Mouse (Mus musculus) heart, embryonic 14.5 days (tissue): ENCODE data around the gene Agfg2. TPM values are rescaled to one million over a fixed set of nuclear protein-coding genes. Genes with fewer than 3 reads are reported as not detected.
"Not testable (repeated sequence)": the region's sequence is repeated elsewhere in the genome, so short reads cannot be mapped to it uniquely, and the experiment has no call there.

Experiments
- ATAC-seq: fragments of 200-750 bp; cut with Nextera tagmentation; 2 replicates; pipeline ENCODE4 v1.8.0; 2017; ENCODE audit warnings: low read depth, moderate TSS enrichment; ENCODE audit not compliant: insufficient number of reproducible peaks, insufficient read depth, low FRiP score
- H3K27ac ChIP-seq, 2 experiments: fragments of 200-500 bp in 1 of 2; fragments of 300-500 bp in 1 of 2; sonication (generic) in 1 of 2; replicated peaks in 1 of 2; 2 replicates each; pipeline ENCODE4 v1.5.1; 2012 to 2014; ENCODE audit warnings: low read depth in 2 of 2, low read length in 2 of 2, control low read depth in 1 of 2, mild to moderate bottlenecking in 1 of 2, mixed read lengths in 1 of 2; ENCODE audit not compliant: control insufficient read depth in 1 of 2, insufficient read depth in 1 of 2
- H3K27me3 ChIP-seq: fragments of 300-500 bp; sonication (generic); 2 replicates; pipeline ENCODE4 v1.6.1; 2014; ENCODE audit warnings: mild to moderate bottlenecking, low read length, control low read depth; ENCODE audit not compliant: control insufficient read depth, insufficient read depth
- H3K36me3 ChIP-seq: fragments of 300-500 bp; sonication (generic); 2 replicates; pipeline ENCODE4 v1.6.1; 2014; ENCODE audit warnings: mild to moderate bottlenecking, control low read depth, low read length, mixed read lengths; ENCODE audit not compliant: control insufficient read depth, insufficient read depth
- H3K4me1 ChIP-seq, 2 experiments: fragments of 200-500 bp in 1 of 2; fragments of 300-500 bp in 1 of 2; sonication (generic) in 1 of 2; 2 replicates each; pipeline ENCODE4 v1.6.1; 2012 to 2014; ENCODE audit warnings: low read length in 2 of 2, control low read depth in 1 of 2, mixed read lengths in 1 of 2; ENCODE audit not compliant: control insufficient read depth in 2 of 2, insufficient read depth in 2 of 2
- H3K4me2 ChIP-seq: fragments of 300-500 bp; sonication (generic); 2 replicates; pipeline ENCODE4 v1.6.1; 2014; ENCODE audit warnings: mild to moderate bottlenecking, low read length
- H3K4me3 ChIP-seq, 2 experiments: fragments of 200-500 bp in 1 of 2; fragments of 300-500 bp in 1 of 2; sonication (generic) in 1 of 2; 2 replicates each; pipeline ENCODE4 v1.5.1; 2012 to 2014; ENCODE audit warnings: low read length in 2 of 2, mild to moderate bottlenecking in 2 of 2, control low read depth in 1 of 2, low read depth in 1 of 2, moderate library complexity in 1 of 2; ENCODE audit not compliant: control insufficient read depth in 1 of 2, insufficient read depth in 1 of 2
- H3K9ac ChIP-seq: fragments of 300-500 bp; sonication (generic); 2 replicates; pipeline ENCODE4 v1.6.1; 2014; ENCODE audit warnings: mild to moderate bottlenecking, low read length
- H3K9me3 ChIP-seq: fragments of 300-500 bp; sonication (generic); 2 replicates; pipeline ENCODE4 v1.6.1; 2016; ENCODE audit warnings: low read length, control low read depth; ENCODE audit not compliant: control insufficient read depth
- WGBS: fragments of 180-500 bp; shearing (Covaris S2); extraction: QIAGEN DNeasy Blood & Tissue Kit; methylation state at CpG from one replicate; pipeline ENCODE4 v1.1.7; 2014; 5-methylcytosine and 5-hydroxymethylcytosine counted together
- polyA plus RNA-seq: library from polyadenylated mRNA; unstranded; fragments of >200 nt; fragmentation: Nextera tagmentation; extraction: Ambion mirVana; gene quantifications from 2 replicates; pipeline ENCODE4 v1.2.1, GENCODE M21; 2014

Agfg2 gene
- polyA plus RNA-seq: 10.7 and 12.1 TPM in 2 replicates

DNA sequence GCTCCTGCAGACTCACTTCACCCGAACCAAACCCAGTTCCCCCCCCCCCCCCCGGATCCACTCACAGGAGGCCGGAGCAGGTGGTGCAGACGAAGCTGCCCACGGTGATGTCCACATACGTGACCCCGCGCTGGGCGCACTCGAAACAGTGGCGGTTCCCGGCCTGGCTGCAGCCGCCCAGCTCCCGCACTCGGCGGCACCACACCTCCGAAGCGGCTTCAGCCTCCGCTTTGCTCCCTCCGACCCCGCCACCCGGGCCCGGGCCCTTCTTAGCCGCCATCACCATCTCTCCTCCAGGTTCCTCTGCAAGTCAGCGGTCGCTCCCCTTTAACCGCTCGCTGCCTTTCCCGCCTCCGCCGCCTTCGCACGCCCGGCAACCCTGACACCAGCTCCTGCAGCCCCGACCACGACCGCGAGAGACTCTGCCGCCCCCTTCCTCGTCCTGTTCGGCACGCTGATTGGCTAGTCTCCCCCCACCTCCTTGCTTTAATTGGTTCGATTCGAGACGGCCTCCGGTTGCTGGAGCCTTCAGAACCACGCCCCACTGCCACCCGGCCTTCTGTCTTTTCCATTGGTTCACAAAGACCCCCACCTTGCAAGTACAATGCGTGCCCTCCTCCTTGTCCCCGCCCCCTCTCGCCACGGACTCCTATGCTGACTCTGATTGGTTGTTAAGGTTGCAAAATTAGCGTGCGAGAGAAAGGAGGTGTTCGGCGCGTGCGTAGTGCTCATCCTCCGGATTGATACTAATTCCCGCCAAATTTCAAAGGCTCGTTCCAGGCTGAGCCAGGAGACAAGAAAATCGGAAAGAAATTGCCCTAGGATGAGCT, at the start of gene Agfg2:
TSS of gene Agfg2 (minus strand) at position 433 of the 830 bp plus-strand sequence.
- Histone ChIP-seq H3K9ac (peak within 1 kb of the TSS; percentile 77), H3K27me3 (no peaks in the 10 kb centered on the region), H3K4me1 (peaks cover 4 to 11% of the 10 kb centered on the region in 2 experiments), H3K4me3 (peak within 1 kb of the TSS; percentile 71 to 76), H3K27ac (peak within 1 kb of the TSS; percentile 19 to 70; a peak in 3 of 4 replicates), H3K9me3 (no peaks in the 10 kb centered on the region), H3K36me3 (no peaks in the 10 kb centered on the region), H3K4me2 (peak within 1 kb of the TSS; percentile 95)
- peak; percentile 98 for ATAC-seq
- WGBS: under 1% methylated on average over 62 of the region's 62 CpGs

DNA sequence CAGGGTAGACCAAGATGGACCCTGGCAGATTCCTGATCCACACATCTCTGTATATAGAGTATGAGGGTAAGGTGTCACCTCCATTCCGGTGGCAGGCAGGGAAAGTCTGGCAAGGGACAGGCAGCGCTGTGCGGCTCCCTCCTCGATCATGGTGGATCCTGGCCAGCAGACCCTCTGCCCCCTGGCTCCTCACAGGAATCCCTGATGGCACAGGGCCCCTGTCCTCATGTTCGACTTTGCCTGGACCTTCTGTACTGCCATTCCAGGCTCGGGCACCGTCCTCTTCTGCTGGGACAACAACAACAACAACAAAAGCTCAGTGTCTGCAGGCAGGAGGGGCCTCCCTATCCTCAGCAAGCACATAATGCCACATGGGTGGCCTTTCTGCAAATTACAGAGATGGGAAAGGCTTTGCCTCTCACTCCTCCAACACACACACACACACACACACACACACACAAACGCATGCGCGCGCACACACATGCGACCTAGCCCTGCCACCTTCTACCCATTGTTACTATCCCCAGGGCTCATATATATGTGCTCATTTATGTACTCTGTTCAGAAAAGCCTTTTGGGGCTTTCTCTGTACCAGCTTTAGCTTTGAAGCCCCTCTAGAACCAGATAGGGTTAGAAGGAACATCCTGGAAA, 49.2 kb upstream of the Agfg2 start:
- WGBS: 91% methylated on average over 12 of the region's 12 CpGs
- ATAC-seq: no peak
- Histone ChIP-seq H3K9ac (no peak overlapping the region), H3K27me3 (no peaks in the 10 kb centered on the region), H3K4me2 (no peak overlapping the region), H3K9me3 (no peaks in the 10 kb centered on the region), H3K27ac (no peak overlapping the region), H3K4me1 (no peaks in the 10 kb centered on the region; a peak in 1 of 4 replicates), H3K36me3 (peaks cover 15% of the 10 kb centered on the region), H3K4me3 (no peak overlapping the region)

DNA sequence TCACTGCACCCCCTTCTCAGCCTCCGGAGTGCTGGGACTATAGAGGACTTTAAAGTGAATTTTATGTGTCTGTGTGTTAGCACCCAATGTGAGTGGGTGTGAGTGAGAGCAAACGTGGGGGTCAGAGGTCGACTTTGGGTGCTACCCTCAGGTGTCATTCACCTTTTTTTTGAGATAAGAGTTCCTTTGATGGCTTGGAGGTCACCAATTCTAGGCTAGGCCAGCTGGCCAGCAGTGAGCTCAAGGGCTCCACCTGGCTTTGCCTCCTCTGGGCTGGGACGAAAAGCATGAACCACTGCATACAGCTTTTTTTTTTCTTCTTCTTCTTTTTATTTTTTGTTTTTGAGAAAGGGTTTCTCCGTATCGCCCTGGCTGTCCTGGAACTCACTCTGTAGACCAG, 42.2 kb upstream of the Agfg2 start:
- no peak overlapping the region for H3K4me2 ChIP-seq
- H3K27ac ChIP-seq: no peak overlapping the region
- no peaks in the 10 kb centered on the region for H3K9me3 ChIP-seq
- no peaks in the 10 kb centered on the region for H3K36me3 ChIP-seq
- WGBS: 60% methylated on average over 6 of the region's 6 CpGs
- H3K27me3 ChIP-seq: no peaks in the 10 kb centered on the region
- H3K4me3 ChIP-seq: no peak overlapping the region
- no peak overlapping the region for H3K9ac ChIP-seq
- H3K4me1 ChIP-seq: no peaks in the 10 kb centered on the region
- no peak for ATAC-seq

DNA sequence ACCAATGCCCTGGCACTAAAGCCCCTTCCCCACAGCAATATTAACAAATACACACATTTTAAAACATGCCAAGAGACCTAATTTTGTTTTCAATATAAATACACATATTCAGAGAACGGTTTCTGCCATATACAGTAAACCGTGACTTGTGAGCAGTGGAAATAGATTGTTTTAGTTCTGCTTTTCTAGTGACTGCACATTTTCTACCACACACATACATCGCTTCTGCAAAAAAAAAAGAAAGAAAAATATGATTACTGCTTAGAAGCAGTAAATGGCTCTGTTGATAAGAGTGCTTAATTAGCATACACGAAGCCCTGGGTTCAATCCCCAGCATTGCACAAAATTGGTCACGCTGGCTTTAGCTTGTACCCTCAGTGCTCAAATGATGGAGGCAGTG, 39.3 kb upstream of the Agfg2 start:
- WGBS: 80% methylated on average over 5 of the region's 5 CpGs
- H3K4me1 ChIP-seq: peaks cover 7 to 12% of the 10 kb centered on the region in 2 experiments
- H3K36me3 ChIP-seq: no peaks in the 10 kb centered on the region
- H3K9ac ChIP-seq: no peak overlapping the region
- no peak overlapping the region for H3K4me2 ChIP-seq
- H3K9me3 ChIP-seq: no peaks in the 10 kb centered on the region
- H3K27ac ChIP-seq: no peak overlapping the region
- H3K4me3 ChIP-seq: no peak overlapping the region
- no peaks in the 10 kb centered on the region for H3K27me3 ChIP-seq
- ATAC-seq: no peak

DNA sequence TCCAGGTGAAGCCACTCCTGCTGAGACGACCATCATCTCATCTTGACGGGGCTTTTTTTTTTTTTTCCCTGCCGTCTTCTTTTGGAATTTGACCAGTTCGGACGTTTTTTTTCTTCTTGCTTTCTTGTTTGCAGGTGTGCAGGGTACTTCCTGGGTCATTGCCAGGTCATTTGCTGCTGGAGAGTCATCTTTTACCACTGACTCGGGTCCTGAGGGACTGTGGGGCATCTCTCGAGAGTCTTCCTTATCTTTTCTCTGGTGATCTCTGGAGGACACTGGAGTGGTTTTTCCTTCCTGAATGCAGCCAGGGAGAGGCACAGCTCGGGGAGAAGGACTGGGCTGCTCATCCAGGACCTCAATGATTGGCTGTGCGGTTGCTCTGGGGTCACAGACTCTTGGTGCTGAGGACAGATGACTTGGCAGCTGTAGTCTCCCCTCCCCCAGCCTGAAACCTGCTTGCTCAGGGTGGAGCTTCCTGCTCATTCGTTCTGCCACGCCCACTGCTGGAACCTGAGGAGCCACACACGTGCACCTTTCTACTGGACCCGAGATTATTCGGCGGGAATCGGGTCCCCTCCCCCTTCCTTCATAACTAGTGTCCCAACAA, 36.1 kb upstream of the Agfg2 start:
- peak overlapping the region; percentile 50 for H3K4me2 ChIP-seq
- ATAC-seq, H3K27ac ChIP-seq, H3K36me3 ChIP-seq, H3K9me3 ChIP-seq, H3K9ac ChIP-seq, H3K27me3 ChIP-seq: not testable (repeated sequence)
- peaks cover 12% of the 10 kb centered on the region in 2 experiments for H3K4me1 ChIP-seq
- peak overlapping the region in 1 of 2 experiments; percentile 15; a peak in 2 of 4 replicates for H3K4me3 ChIP-seq
- 22% methylated on average over 9 of the region's 16 CpGs for WGBS

DNA sequence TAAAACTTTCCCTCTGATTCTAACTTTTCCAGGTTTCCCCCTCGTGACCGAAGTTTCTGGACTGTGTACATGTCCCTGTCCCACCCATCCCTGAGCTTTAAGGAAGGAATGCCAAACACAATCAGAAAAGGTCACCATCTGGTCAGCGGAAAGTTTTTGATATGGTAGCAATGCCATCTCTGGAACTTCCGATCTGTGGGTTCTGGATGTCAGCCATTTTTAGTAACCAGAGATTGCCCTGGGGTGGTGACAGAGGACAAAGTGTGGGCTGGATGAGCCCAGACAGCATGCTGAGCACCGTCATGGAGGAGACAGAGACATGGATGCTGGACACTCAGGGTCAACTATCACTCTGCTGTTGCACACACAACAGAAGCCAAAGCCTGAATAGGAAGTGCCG, 34.6 kb upstream of the Agfg2 start:
- Histone ChIP-seq H3K4me1 (peaks cover 12% of the 10 kb centered on the region in 2 experiments), H3K4me3 (no peak overlapping the region), H3K9ac (no peak overlapping the region), H3K27me3 (no peaks in the 10 kb centered on the region), H3K9me3 (no peaks in the 10 kb centered on the region), H3K4me2 (peak overlapping the region; percentile 18; the same call in 1 of the 2 replicates), H3K27ac (peak overlapping the region; percentile 68 to 77), H3K36me3 (no peaks in the 10 kb centered on the region)
- peak; percentile 64 for ATAC-seq
- WGBS: 17% methylated on average over 6 of the region's 6 CpGs

DNA sequence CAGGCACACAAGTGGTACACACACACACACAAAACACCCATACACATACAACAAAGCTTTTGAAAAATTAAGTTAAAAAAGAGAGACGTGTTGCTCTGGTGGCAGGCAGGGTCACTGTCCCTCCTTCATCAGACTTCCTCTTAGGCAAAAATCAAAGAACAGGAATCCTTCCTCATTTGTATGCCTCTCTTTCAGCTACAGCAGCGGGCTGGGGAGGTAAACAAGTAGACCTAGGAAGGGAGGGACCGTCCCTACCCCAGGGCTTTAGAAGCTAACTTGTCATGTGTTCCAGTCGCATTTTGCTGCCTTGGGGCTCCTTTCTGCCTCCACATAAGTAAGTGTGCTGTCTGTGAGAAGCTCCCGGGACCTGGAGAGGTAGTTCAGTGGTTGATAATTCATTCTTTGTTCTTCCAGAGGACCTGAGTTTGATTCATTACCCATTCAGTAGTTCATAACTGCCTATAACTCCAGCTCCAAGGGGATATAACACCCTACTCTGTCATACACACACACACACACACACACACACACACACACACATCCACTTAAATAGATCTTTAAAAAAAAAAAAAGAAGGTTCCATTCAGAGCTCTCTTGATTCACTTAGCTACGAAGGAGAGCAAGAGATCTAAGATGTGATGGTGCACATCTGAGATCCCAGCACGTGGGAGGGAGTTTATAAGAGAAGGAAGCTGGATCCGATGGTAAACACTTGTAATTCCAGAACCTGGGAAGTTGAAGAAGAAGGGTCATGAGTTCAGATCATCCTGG, 33.7 kb upstream of the Agfg2 start:
- H3K36me3 ChIP-seq: no peaks in the 10 kb centered on the region
- peaks cover 12% of the 10 kb centered on the region in 2 experiments for H3K4me1 ChIP-seq
- no peak overlapping the region for H3K4me2 ChIP-seq
- no peak for ATAC-seq
- no peaks in the 10 kb centered on the region for H3K27me3 ChIP-seq
- no peaks in the 10 kb centered on the region for H3K9me3 ChIP-seq
- no peak overlapping the region for H3K4me3 ChIP-seq
- H3K9ac ChIP-seq: no peak overlapping the region
- WGBS: 73% methylated on average over 8 of the region's 8 CpGs
- peak overlapping the region in 1 of 2 experiments; percentile 68; a peak in 1 of 4 replicates for H3K27ac ChIP-seq
